Mouse (Mus musculus): ENCODE measurements around the gene Sptlc2. TPM values are rescaled to one million over a fixed set of nuclear protein-coding genes. Genes with fewer than 3 reads are reported as not detected.

The Sptlc2 gene
- polyA plus RNA-seq, 1 experiment from 2014 or later: 57.4 TPM

DNA sequence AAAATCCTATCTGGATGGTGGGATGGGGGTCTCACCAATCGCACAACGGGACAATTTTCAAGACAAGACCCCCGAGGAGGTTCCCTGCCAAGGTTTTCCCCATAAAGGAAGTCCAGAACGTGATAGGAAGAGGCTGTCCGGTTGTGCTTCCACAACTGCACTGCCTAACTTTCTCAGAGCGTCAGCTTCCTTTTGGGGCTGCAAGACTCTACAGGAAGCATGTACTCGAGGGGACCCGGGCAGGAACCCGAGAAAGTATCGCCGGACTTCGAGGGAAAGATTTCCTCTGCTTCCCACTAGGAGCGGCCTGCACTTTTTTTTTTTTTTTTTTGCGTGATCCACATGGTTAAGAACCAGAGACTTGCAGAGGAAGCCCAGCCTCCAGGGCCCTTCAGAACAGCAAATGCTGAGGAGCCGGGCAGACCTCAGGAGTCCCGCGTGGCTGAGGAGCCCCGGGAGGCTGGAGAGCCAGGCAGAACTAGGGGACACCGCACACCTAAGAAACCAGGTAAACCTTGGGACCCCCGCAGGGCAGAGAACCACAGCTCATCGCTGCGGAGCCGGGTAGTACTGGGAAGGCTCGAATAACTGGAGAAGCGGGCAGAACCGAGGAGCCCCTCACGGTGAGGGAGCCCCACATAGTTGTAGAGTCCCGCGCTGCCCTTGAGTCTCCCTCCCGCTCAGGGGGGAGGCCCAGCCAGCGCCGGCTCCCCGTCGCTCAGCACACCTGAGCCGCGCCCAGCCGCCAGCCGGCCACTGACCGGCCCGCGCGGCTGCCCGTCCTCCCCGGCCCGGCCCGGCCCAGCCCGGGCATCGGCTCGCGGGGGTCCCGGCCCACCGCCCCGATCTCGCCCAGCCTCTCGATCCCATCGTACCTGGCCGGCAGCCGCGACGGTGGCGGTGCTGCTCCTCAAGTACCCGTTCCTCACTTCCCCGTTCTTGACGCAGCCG lies 709 bp downstream of the Sptlc2 start:
- H3K27me3 ChIP-seq (ENCODE audit: low read depth, poor library complexity, severe bottlenecking): no peaks in the 10 kb centered on the region
- peak overlapping the region; percentile 88 for H3K4me3 ChIP-seq
- H3K9me3 ChIP-seq (replicated peaks): no peaks in the 10 kb centered on the region
- peak overlapping the region; percentile 89 for H3K27ac ChIP-seq
- H3K4me1 ChIP-seq: peaks cover 10% of the 10 kb centered on the region
- 1% methylated on average over 58 of the region's 65 CpGs for WGBS
- peak; percentile 32 for DNase-seq (ENCODE audit: low spot score)
- H3K36me3 ChIP-seq: no peaks in the 10 kb centered on the region

DNA sequence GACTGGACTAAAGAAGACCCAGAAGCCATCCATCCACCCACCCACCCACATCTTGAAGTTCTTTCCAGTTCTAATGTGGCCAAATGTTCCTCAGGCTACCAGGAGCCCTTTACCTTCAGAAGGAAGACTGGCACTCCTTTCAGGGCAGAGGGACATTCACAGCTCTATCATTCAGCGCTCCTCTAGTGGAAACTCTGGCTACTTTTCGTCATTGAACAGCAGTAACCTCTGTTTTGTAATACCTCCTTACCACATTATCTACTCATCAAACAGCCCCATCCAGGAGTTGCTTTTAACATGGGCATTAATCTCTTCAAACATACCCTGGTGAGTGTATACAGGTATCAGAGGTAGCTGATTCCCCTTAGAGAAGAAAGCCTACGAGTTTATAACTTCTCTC lies 3.1 kb downstream of the Sptlc2 start:
- no peaks in the 10 kb centered on the region for H3K9me3 ChIP-seq (replicated peaks)
- no peaks in the 10 kb centered on the region for H3K27me3 ChIP-seq (ENCODE audit: low read depth, poor library complexity, severe bottlenecking)
- DNase-seq (ENCODE audit: low spot score): no peak
- H3K36me3 ChIP-seq: no peaks in the 10 kb centered on the region
- H3K27ac ChIP-seq: no peak overlapping the region
- 88% methylated on average over 3 of the region's 3 CpGs for WGBS
- H3K4me3 ChIP-seq: no peak overlapping the region
- peaks cover 10% of the 10 kb centered on the region for H3K4me1 ChIP-seq

DNA sequence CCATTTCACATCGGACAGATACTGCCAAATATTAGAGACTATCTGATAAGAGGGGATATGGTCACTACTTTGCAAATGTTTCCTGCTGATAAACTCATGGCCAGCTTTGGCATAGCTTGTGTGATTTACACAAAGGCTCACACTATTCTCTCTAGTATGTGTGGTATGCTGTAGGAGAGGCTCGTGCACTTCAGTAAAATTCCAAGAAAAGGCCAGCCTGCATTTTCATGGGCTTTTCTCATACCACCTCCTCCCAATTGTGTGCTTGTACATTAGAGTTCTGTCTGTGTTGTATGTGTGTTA lies 6.8 kb downstream of the Sptlc2 start:
- Histone ChIP-seq H3K36me3 (no peaks in the 10 kb centered on the region), H3K9me3 (replicated peaks) (no peaks in the 10 kb centered on the region), H3K27me3 (ENCODE audit: low read depth, poor library complexity, severe bottlenecking) (no peaks in the 10 kb centered on the region), H3K4me1 (peaks cover 4% of the 10 kb centered on the region), H3K27ac (no peak overlapping the region), H3K4me3 (no peak overlapping the region)
- WGBS: 88% methylated on average over 2 of the region's 2 CpGs
- no peak for DNase-seq (ENCODE audit: low spot score)

DNA sequence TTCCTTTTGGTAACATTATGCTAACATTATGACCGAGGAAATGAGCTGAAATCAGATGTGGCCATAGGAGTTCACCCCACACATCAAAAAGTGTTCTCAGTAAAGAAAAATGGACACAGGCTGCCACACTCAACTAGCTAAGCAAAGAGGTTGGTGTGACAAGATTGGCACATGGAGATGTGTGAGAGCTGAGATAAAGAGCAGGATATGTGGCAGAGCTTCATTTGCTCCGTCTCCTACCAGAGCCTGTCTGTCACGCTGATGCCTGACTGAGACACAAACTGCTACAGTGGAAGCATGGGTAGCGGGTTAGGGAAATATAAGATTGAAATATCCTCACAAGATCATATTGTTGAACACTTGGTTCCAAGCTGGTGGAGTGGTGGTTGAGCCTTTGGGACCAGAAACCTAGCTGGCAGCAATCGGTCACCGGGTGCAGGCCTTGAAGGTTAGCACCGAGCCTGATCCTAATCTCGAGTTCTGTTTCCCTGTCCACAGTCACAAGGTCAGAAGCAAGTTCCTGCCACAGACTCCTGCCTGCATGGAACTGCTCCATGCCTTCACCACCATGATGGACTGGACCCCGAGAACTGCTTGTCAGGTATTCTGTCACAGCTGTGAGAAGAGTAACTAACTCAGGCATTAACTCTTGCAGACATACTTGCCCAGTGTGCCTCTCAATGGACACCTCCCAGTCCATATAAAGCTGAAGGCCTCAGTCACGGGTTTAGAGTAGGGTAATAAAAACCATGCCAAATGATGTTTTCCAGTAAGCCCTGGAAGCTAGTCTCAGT lies 7.4 kb downstream of the Sptlc2 start:
- no peaks in the 10 kb centered on the region for H3K36me3 ChIP-seq
- H3K27ac ChIP-seq: no peak overlapping the region
- H3K9me3 ChIP-seq (replicated peaks): no peaks in the 10 kb centered on the region
- H3K4me1 ChIP-seq: peaks cover 4% of the 10 kb centered on the region
- no peaks in the 10 kb centered on the region for H3K27me3 ChIP-seq (ENCODE audit: low read depth, poor library complexity, severe bottlenecking)
- H3K4me3 ChIP-seq: no peak overlapping the region
- no peak for DNase-seq (ENCODE audit: low spot score)
- 87% methylated on average over 10 of the region's 10 CpGs for WGBS

DNA sequence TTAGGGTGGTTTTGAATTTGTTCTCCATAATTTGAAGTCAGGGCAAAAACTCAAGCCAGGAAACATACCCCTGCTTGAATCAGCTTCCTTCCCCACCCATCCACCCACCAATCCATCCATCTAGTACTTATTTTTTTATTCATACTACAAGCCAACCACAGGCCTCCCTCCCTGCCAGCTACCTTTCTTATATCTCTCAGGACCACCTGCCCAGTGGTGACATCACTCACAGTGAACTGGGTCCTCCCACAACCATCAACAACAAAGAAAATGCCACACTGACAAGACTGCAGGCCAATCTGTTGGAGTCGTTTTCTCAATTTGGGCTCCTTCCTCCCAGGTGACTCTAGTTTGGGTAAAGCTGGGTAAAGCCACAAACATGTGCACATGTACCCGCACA lies 8.7 kb downstream of the Sptlc2 start:
- H3K27ac ChIP-seq: no peak overlapping the region
- no peaks in the 10 kb centered on the region for H3K36me3 ChIP-seq
- WGBS: 89% methylated on average over 2 of the region's 2 CpGs
- no peaks in the 10 kb centered on the region for H3K9me3 ChIP-seq (replicated peaks)
- DNase-seq (ENCODE audit: low spot score): no peak
- H3K27me3 ChIP-seq (ENCODE audit: low read depth, poor library complexity, severe bottlenecking): no peaks in the 10 kb centered on the region
- H3K4me3 ChIP-seq: no peak overlapping the region
- peaks cover 4% of the 10 kb centered on the region for H3K4me1 ChIP-seq

DNA sequence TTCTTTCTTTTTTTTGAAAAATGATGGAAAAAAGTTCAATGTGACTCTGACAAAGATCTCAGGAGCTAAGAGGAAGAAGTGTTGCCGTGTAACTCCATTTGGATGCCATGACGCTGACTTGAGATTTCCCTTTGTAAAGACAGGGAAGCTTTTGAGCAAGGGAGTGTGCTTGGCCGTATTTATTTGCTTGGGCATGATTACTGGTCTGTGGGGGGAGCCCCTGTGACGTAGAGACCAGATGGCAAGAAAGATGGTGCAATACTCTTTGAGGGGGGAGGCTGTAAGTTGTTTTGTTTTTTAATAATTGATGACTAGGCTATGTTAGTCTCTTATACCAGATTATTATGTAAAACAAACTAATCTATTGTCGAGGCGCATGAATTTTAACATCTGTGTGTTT lies 14.0 kb downstream of the Sptlc2 start:
- WGBS: 93% methylated on average over 6 of the region's 6 CpGs
- no peak for DNase-seq (ENCODE audit: low spot score)

DNA sequence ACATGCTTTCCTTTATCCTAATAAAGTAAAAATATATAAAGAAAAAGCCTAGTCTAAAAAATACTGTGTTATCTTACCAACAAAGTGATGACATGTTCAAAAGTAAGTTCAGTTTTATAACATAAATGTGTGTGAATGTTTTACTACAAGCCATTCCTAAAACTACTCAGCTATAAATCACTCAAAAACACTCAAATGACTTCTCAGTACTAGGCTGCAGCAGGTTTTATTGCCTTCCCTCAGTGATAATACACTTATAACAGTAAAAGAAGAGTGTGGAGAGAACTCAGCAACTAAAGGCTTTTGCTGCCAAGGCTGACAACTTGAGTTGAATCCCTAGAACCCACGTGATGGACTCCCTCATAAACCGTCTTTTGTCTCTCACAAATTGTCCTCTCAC lies 18.8 kb downstream of the Sptlc2 start:
- Histone ChIP-seq H3K27ac (no peak overlapping the region), H3K9me3 (replicated peaks) (no peaks in the 10 kb centered on the region), H3K36me3 (peaks cover 25% of the 10 kb centered on the region), H3K27me3 (ENCODE audit: low read depth, poor library complexity, severe bottlenecking) (no peaks in the 10 kb centered on the region), H3K4me1 (no peaks in the 10 kb centered on the region), H3K4me3 (no peak overlapping the region)
- WGBS: 82% methylated on average over 2 of the region's 2 CpGs
- no peak for DNase-seq (ENCODE audit: low spot score)

More for the DNA sequence above, 14.0 kb downstream of the Sptlc2 start:
- Histone ChIP-seq H3K4me3 (no peak overlapping the region), H3K27me3 (ENCODE audit: low read depth, poor library complexity, severe bottlenecking) (no peaks in the 10 kb centered on the region), H3K27ac (no peak overlapping the region), H3K36me3 (no peaks in the 10 kb centered on the region), H3K4me1 (peaks cover 4% of the 10 kb centered on the region), H3K9me3 (replicated peaks) (no peaks in the 10 kb centered on the region)

DNA sequence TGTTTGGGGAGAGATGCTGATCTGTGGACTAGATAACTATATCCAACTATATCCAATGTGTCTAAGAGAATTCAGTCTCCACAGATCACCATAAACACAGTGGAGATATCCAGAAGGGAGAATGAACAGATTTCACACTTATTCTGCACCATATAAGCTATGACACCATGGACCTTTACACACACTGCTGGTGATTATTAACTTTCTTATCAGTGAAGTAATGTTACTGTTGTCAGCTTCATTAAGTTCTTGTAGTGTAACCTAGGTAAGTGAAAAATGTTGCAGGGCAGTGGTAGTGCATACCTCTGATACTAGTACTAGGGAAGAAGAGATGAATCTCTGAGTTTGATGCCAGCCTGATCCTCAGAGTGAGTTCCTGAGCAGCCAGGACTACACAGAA lies 20.1 kb downstream of the Sptlc2 start:
- Histone ChIP-seq H3K9me3 (replicated peaks) (no peaks in the 10 kb centered on the region), H3K27ac (no peak overlapping the region), H3K4me3 (no peak overlapping the region), H3K36me3 (peaks cover 25% of the 10 kb centered on the region), H3K27me3 (ENCODE audit: low read depth, poor library complexity, severe bottlenecking) (no peaks in the 10 kb centered on the region), H3K4me1 (no peaks in the 10 kb centered on the region)
- DNase-seq (ENCODE audit: low spot score): no peak

DNA sequence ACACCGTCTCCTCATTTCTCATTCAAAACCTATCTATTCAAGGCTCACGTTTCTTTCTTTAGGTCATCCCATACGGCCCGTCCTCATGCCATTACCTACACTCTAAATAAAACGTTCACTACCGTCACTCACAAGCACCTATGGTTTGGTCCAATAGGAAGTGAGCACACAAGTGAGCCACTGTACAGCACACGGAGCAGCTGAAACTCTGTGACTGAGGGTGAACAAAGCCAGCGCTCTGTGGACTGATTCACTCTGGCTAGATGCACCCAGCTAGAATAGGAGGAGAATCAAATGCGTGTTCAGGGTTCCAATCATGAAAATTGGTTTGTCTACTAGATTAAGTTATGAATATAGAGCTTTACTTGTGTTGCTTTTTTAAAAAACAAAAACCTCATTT lies 22.5 kb downstream of the Sptlc2 start:
- H3K36me3 ChIP-seq: peaks cover 25% of the 10 kb centered on the region
- H3K4me3 ChIP-seq: no peak overlapping the region
- WGBS: 89% methylated on average over 9 of the region's 9 CpGs
- no peaks in the 10 kb centered on the region for H3K4me1 ChIP-seq
- H3K27ac ChIP-seq: no peak overlapping the region
- H3K27me3 ChIP-seq (ENCODE audit: low read depth, poor library complexity, severe bottlenecking): no peaks in the 10 kb centered on the region
- H3K9me3 ChIP-seq (replicated peaks): no peaks in the 10 kb centered on the region
- no peak for DNase-seq (ENCODE audit: low spot score)

DNA sequence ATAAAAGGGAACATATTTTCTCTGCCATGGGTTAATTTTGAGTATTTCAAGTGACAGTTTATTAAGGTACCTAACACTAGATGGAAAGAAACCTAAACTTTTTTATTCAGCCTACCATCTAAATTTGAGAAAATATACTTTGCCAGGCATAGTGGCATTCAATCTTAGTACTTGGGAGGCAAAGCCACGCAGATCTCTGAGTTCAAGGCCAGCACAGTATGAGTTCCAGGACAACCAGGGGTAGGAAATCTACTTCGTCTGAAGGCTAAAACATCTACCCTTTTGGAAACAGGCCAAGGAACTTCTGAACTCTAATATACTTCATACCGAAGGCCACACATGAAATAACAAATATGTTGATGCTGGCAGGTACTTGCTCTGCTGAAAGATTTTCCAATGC lies 26.0 kb downstream of the Sptlc2 start:
- Histone ChIP-seq H3K4me1 (no peaks in the 10 kb centered on the region), H3K36me3 (peaks cover 8% of the 10 kb centered on the region; the same call in 1 of the 2 replicates), H3K9me3 (replicated peaks) (no peaks in the 10 kb centered on the region), H3K27me3 (ENCODE audit: low read depth, poor library complexity, severe bottlenecking) (no peaks in the 10 kb centered on the region), H3K4me3 (no peak overlapping the region), H3K27ac (no peak overlapping the region)
- no peak for DNase-seq (ENCODE audit: low spot score)
- WGBS: 93% methylated on average over 3 of the region's 3 CpGs

DNA sequence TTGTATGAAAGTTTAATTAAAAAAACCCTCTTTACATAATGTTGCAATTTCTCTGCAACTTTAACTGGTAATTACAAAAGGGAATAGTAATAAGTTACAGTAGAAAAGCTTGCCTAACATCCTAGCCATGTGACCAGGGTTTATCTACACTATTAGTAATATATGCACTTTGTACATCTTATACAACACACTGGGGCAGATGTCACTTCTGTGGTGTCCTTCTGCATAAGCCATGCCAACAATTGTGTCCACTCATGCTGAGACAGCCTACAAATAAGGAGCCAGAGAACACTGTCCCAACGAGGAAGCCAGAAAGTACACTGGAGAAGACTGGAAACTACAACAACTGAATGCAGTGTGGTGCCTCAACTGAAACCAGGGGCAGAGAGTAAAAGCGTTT lies 40.1 kb downstream of the Sptlc2 start:
- H3K27ac ChIP-seq: no peak overlapping the region
- no peaks in the 10 kb centered on the region for H3K9me3 ChIP-seq (replicated peaks)
- H3K27me3 ChIP-seq (ENCODE audit: low read depth, poor library complexity, severe bottlenecking): no peaks in the 10 kb centered on the region
- H3K36me3 ChIP-seq: peaks cover 16% of the 10 kb centered on the region
- H3K4me3 ChIP-seq: no peak overlapping the region
- 85% methylated on average over 2 of the region's 2 CpGs for WGBS
- no peak for DNase-seq (ENCODE audit: low spot score)
- no peaks in the 10 kb centered on the region for H3K4me1 ChIP-seq

DNA sequence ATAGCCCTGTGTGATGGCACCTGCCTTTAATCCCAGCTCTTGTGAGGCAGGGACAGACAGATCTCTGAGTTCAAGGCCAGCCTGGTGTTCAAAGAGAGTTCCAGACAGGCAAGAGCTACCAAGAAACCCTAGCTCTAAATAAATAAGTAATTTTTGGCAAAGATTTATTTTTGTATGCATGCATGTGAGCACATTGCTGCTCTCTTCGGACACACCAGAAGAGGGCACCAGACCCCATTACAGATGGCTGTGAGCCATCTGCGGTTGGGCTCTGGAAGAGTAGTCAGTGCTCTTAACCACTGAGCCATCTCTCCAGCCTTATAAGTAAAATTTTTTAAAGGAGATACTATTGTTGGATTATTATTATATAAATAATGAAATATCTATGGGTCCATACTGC lies 40.6 kb downstream of the Sptlc2 start:
- Histone ChIP-seq H3K27ac (no peak overlapping the region), H3K9me3 (replicated peaks) (no peaks in the 10 kb centered on the region), H3K27me3 (ENCODE audit: low read depth, poor library complexity, severe bottlenecking) (no peaks in the 10 kb centered on the region), H3K4me1 (no peaks in the 10 kb centered on the region), H3K36me3 (peaks cover 16% of the 10 kb centered on the region), H3K4me3 (no peak overlapping the region)
- 94% methylated on average over 2 of the region's 2 CpGs for WGBS
- no peak for DNase-seq (ENCODE audit: low spot score)

DNA sequence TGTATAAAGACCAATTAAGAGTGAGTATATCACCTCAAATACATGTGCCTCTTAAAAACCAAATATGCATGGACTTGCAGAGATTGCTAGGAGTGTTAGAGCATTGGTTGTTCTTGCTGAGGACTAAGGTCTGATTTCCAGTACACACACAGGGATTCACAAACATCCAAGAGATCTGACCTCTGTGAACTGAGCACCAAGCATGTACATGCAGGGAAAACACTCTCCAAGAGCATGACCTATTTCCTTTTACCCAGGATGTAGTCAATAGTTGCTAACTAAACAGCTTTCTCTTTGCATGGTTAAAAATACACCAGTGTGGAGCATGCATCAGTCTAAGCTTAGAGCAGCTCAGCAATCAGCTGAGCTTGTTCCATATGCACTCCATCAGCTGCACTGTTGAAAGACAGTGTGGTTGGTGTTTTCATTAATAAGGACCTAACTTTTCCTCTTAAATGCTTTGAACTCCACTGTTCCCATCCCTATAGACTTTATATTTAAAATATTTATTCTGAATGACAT lies 45.0 kb downstream of the Sptlc2 start:
- H3K4me1 ChIP-seq: no peaks in the 10 kb centered on the region
- H3K4me3 ChIP-seq: no peak overlapping the region
- H3K27me3 ChIP-seq (ENCODE audit: low read depth, poor library complexity, severe bottlenecking): no peaks in the 10 kb centered on the region
- no peak for DNase-seq (ENCODE audit: low spot score)
- H3K27ac ChIP-seq: no peak overlapping the region
- H3K36me3 ChIP-seq: peaks cover 36% of the 10 kb centered on the region
- H3K9me3 ChIP-seq (replicated peaks): no peaks in the 10 kb centered on the region

Measured in limb, embryonic 10.5 days (tissue).